Mouse (Mus musculus) lung, embryonic 16.5 days (tissue): Measurements from ENCODE around the gene Tcp11l1. TPM values are rescaled to one million over a fixed set of nuclear protein-coding genes. Genes with fewer than 3 reads are reported as not detected.

ENCODE experiments used
- ATAC-seq: fragments of 200-750 bp; cut with Nextera tagmentation; 2 replicates; pipeline ENCODE4 v1.8.0; 2017; ENCODE audit warnings: low read depth, mild to moderate bottlenecking, moderate library complexity
- H3K27ac ChIP-seq: fragments of 300-500 bp; sonication (generic); 2 replicates; pipeline ENCODE4 v1.5.1; 2014; ENCODE audit warnings: mild to moderate bottlenecking, control low read depth, low read length
- H3K27me3 ChIP-seq: fragments of 300-500 bp; sonication (generic); 2 replicates; pipeline ENCODE4 v1.6.1; 2014; ENCODE audit warnings: low read depth, low read length, mixed read lengths; ENCODE audit not compliant: control insufficient read depth, insufficient read depth
- H3K36me3 ChIP-seq: fragments of 300-500 bp; sonication (generic); 2 replicates; pipeline ENCODE4 v1.6.1; 2014; ENCODE audit warnings: low read length; ENCODE audit not compliant: control insufficient read depth, insufficient read depth
- H3K4me1 ChIP-seq: fragments of 300-500 bp; sonication (generic); replicated peaks from 2 replicates; pipeline ENCODE4 v1.6.1; 2014; ENCODE audit warnings: low read length, mixed read lengths; ENCODE audit not compliant: control insufficient read depth, insufficient read depth
- H3K4me2 ChIP-seq: fragments of 300-500 bp; sonication (generic); 2 replicates; pipeline ENCODE4 v1.6.1; 2014; ENCODE audit warnings: low read depth, low read length, control low read depth
- H3K4me3 ChIP-seq: fragments of 300-500 bp; sonication (generic); 2 replicates; pipeline ENCODE4 v1.5.1; 2014; ENCODE audit warnings: mild to moderate bottlenecking, low read length, control low read depth
- H3K9ac ChIP-seq: fragments of 300-500 bp; sonication (generic); 2 replicates; pipeline ENCODE4 v1.6.1; 2014; ENCODE audit warnings: low read length, control low read depth
- H3K9me3 ChIP-seq: fragments of 300-500 bp; sonication (generic); 2 replicates; pipeline ENCODE4 v1.6.1; 2016; ENCODE audit warnings: low read length; ENCODE audit not compliant: control insufficient read depth
- WGBS: fragments of 180-500 bp; shearing (Covaris S2); extraction: QIAGEN DNeasy Blood & Tissue Kit; methylation state at CpG from one replicate; pipeline ENCODE4 v1.1.7; 2014; 5-methylcytosine and 5-hydroxymethylcytosine counted together
- polyA plus RNA-seq: library from polyadenylated mRNA; unstranded; fragments of >200 nt; fragmentation: Nextera tagmentation; extraction: Ambion mirVana; gene quantifications from 2 replicates; pipeline ENCODE4 v1.2.1, GENCODE M21; 2015

Tcp11l1 gene
- polyA plus RNA-seq, 1 experiment from 2014 or later = 22.8 TPM

DNA sequence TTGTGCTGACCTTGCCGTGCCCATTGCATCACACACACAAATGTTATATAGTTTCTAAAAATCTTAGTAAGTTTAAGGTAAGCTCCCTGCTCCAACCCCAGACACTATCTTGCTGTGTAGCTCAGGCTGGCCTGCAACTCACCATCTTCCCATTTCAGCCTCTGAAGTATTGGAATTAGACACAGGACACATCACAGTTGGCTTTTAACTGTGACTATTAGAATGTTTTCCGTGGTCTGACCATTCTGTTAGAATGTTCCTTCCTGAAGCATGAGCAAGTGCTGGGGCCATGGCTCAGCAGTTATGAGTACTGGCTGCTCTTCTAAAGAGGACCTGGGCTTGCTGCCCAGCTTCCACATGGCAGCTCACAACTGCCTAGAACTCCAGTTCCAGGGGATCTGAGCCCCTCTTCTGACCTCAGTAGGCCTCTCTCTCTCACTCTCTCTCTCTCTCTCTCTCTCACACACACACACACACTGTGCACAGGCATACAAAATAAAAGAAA, 5.3 kb upstream of the Tcp11l1 start:
- Histone ChIP-seq H3K27ac (no peak overlapping the region), H3K27me3 (no peaks in the 10 kb centered on the region), H3K9me3 (no peaks in the 10 kb centered on the region), H3K4me2 (no peak overlapping the region), H3K4me1 (peaks cover 2% of the 10 kb centered on the region; the same call in 1 of the 2 replicates), H3K4me3 (no peak overlapping the region), H3K36me3 (no peaks in the 10 kb centered on the region), H3K9ac (no peak overlapping the region)
- ATAC-seq = no peak
- 76% methylated on average over 2 of the region's 2 CpGs for WGBS

DNA sequence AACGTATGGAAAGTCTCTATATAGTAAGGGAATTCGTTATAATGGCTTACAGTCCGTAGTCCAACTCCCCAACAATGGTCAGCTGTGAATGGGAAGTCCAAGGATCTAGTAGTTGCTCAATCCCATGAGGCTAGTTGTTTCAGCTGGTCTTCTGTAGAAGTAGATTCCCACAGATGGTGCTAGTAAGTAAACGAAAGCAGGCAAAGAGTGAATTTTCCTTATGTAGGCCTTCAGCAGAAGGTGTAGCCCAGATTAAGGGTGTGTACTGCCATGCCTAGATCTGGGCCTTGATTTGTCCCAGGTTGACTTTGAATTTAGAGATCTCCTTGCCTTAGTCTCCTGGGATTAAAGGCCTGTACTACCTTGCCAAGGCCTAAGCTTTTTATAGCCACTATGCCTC, 4.3 kb upstream of the Tcp11l1 start, which contains the start of gene Pin1rt1:
TSS of gene Pin1rt1 (minus strand) at position 101 of the 400 bp plus-strand sequence.
- H3K4me2 ChIP-seq = no peak within 1 kb of the TSS
- H3K27ac ChIP-seq = no peak within 1 kb of the TSS
- WGBS = 86% methylated on average over 4 of the region's 4 CpGs

DNA sequence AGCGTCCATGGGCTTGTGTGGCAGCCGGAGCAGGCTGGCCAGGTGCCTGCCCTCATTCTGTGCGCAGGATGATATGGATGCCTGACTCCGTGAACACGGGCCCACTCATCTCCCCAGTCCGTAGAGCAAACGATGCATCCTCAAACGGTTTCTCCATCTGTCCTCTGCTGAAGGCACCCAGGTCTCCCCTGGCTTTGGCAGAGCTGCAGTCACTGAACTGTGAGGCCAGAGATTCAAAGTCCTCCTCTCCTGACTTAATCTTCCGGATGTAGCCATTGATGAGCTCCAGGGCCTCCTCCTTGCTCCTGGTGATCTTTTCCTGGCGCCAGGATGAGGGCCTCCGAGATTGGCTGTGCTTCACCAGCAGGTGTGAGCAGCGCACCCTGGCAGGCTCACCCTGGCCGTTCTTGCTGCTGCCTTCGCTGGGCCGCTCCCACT, 2.3 kb upstream of the Tcp11l1 start:
- H3K9ac ChIP-seq = no peak overlapping the region
- no peaks in the 10 kb centered on the region for H3K9me3 ChIP-seq
- WGBS = 44% methylated on average over 15 of the region's 15 CpGs
- ATAC-seq = no peak
- peaks cover 2% of the 10 kb centered on the region; the same call in 1 of the 2 replicates for H3K4me1 ChIP-seq
- H3K4me2 ChIP-seq = no peak overlapping the region
- no peak overlapping the region for H3K27ac ChIP-seq
- H3K36me3 ChIP-seq = no peaks in the 10 kb centered on the region
- no peaks in the 10 kb centered on the region for H3K27me3 ChIP-seq
- no peak overlapping the region for H3K4me3 ChIP-seq

More for the DNA sequence above, 4.3 kb upstream of the Tcp11l1 start, which contains the start of gene Pin1rt1:
- no peaks in the 10 kb centered on the region for H3K9me3 ChIP-seq
- H3K4me1 ChIP-seq = peaks cover 2% of the 10 kb centered on the region; the same call in 1 of the 2 replicates
- no peak for ATAC-seq
- no peak within 1 kb of the TSS for H3K9ac ChIP-seq
- H3K36me3 ChIP-seq = no peaks in the 10 kb centered on the region
- H3K4me3 ChIP-seq = no peak within 1 kb of the TSS
- no peaks in the 10 kb centered on the region for H3K27me3 ChIP-seq

DNA sequence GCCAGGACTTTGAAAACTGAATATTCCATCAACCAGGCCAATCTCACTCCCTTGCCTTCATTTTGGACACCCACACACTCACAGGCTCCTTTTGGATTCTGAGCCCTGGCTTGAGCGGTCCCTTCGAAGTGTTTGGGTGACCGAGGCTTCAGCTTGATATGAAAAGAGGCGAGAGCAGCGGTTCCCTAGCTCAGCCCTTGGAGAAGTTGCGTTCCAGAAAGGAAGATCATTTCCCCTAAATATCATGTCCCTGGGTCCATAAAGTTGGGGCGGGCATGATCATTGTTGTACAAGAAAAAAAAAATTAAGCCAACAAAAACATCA, 479 bp upstream of the Tcp11l1 start:
- no peaks in the 10 kb centered on the region for H3K9me3 ChIP-seq
- no peak for ATAC-seq
- no peaks in the 10 kb centered on the region for H3K27me3 ChIP-seq
- peak overlapping the region; percentile 87 for H3K9ac ChIP-seq
- H3K4me2 ChIP-seq = peak overlapping the region; percentile 69
- 4% methylated on average over 7 of the region's 7 CpGs for WGBS
- peak overlapping the region; percentile 50 for H3K27ac ChIP-seq
- no peaks in the 10 kb centered on the region for H3K36me3 ChIP-seq
- H3K4me3 ChIP-seq = peak overlapping the region; percentile 81
- H3K4me1 ChIP-seq = peaks cover 2% of the 10 kb centered on the region; the same call in 1 of the 2 replicates

GRCm38 (mm10) chr2:104710670-104711370, 1.1 kb downstream of the Tcp11l1 start:
- Histone ChIP-seq H3K4me1 (peaks cover 2% of the 10 kb centered on the region; the same call in 1 of the 2 replicates), H3K4me3 (peak overlapping the region; percentile 81; the same call in 1 of the 2 replicates), H3K36me3 (no peaks in the 10 kb centered on the region), H3K9me3 (no peaks in the 10 kb centered on the region), H3K27me3 (no peaks in the 10 kb centered on the region), H3K4me2 (peak overlapping the region; percentile 69), H3K27ac (no peak overlapping the region), H3K9ac (no peak overlapping the region)
- ATAC-seq = no peak
- WGBS = 21% methylated on average over 6 of the region's 6 CpGs

GRCm38 (mm10) chr2:104709786-104710337, 2.1 kb downstream of the Tcp11l1 start:
- no peak overlapping the region for H3K27ac ChIP-seq
- 46% methylated on average over 6 of the region's 6 CpGs for WGBS
- no peak overlapping the region for H3K9ac ChIP-seq
- H3K9me3 ChIP-seq = no peaks in the 10 kb centered on the region
- peaks cover 2% of the 10 kb centered on the region; the same call in 1 of the 2 replicates for H3K4me1 ChIP-seq
- no peak overlapping the region for H3K4me2 ChIP-seq
- no peak for ATAC-seq
- H3K4me3 ChIP-seq = no peak overlapping the region
- no peaks in the 10 kb centered on the region for H3K27me3 ChIP-seq
- no peaks in the 10 kb centered on the region for H3K36me3 ChIP-seq

DNA sequence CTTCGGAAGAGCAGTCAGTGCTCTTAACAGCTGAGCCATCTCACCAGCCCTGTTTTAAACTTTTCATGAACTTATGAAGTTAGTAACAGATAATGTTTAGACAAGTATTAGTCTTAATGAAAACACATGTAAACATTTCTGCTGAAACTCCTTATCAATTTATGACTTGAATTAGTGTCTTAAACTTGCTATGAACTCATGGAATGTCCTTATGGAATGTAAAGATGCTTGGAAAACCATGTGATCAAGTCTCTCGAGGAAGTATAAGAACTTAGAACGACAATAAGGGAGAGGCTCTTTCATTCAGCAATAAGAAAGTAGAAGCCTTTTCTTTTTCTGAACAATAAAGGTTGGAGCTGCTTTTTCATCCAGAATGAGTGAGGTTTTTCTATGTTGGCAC, 7.6 kb downstream of the Tcp11l1 start:
- 50% methylated on average over 3 of the region's 3 CpGs for WGBS
- Histone ChIP-seq H3K4me1 (no peaks in the 10 kb centered on the region), H3K9ac (no peak overlapping the region), H3K4me3 (no peak overlapping the region), H3K9me3 (no peaks in the 10 kb centered on the region), H3K27ac (no peak overlapping the region), H3K27me3 (no peaks in the 10 kb centered on the region), H3K4me2 (no peak overlapping the region), H3K36me3 (no peaks in the 10 kb centered on the region)
- no peak for ATAC-seq

GRCm38 (mm10) chr2:104703158-104703557, 8.8 kb downstream of the Tcp11l1 start:
- no peaks in the 10 kb centered on the region for H3K9me3 ChIP-seq
- no peak overlapping the region for H3K9ac ChIP-seq
- no peaks in the 10 kb centered on the region for H3K27me3 ChIP-seq
- no peaks in the 10 kb centered on the region for H3K36me3 ChIP-seq
- H3K4me3 ChIP-seq = no peak overlapping the region
- ATAC-seq = no peak
- WGBS = 78% methylated on average over 3 of the region's 3 CpGs
- no peak overlapping the region for H3K27ac ChIP-seq
- H3K4me2 ChIP-seq = no peak overlapping the region
- H3K4me1 ChIP-seq = no peaks in the 10 kb centered on the region

GRCm38 (mm10) chr2:104699659-104700058, 12.3 kb downstream of the Tcp11l1 start:
- WGBS = 86% methylated on average over 11 of the region's 11 CpGs
- Histone ChIP-seq H3K27ac (no peak overlapping the region), H3K36me3 (no peaks in the 10 kb centered on the region), H3K4me3 (no peak overlapping the region), H3K9ac (no peak overlapping the region), H3K27me3 (no peaks in the 10 kb centered on the region), H3K4me1 (no peaks in the 10 kb centered on the region), H3K4me2 (no peak overlapping the region), H3K9me3 (no peaks in the 10 kb centered on the region)
- no peak for ATAC-seq
